Mouse (Mus musculus) induced T-regulatory cell, adult 2 months (primary cell): ENCODE results near the gene Tmem51.
"Not testable (repeated sequence)": the region's sequence is repeated elsewhere in the genome, so short reads cannot be mapped to it uniquely, and the experiment has no call there.

ENCODE experiments used
- DNase-seq: peaks from one replicate; pipeline ENCODE4 v3.0.0-alpha.2; 2012; ENCODE audit warnings: low read depth

Tmem51 gene

GRCm38 (mm10) chr4:142059841-142060193 lies 24.3 kb downstream of the Tmem51 start:
- no peak for DNase-seq

DNA sequence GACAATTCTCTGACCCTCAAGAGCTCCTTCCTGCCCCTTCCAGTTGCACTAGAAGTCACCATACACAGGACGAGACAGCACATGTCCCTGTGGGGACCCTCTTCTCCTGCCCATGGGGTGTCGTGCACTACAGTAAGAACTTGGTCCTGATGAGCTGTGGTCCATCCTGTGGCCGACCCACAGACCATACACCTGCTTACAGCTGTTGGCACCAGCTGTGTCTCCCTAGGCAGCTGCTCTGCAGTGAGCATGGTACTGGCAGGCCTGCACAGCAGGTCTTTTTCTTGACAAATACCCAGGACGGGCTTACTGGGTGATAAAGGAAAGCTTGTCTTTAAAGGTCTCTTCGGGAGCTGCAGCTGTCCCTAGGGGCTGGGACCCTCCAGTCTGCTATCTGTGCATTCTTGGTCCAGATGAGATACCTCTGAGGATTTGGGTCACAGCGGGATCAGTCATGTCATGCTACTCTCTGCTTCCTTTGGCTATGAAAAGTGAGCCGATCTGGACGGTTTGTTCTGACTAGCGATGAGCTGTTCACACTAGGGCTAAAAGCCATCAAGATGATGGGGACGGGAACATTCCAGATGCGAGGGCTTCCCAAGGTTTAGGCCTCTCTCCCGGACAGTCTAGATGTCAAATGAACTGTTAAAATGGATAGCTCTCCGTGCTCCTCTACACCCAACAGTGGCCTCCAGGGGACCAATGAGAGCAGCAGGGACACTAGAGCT lies 24.8 kb downstream of the Tmem51 start:
- no peak for DNase-seq

DNA sequence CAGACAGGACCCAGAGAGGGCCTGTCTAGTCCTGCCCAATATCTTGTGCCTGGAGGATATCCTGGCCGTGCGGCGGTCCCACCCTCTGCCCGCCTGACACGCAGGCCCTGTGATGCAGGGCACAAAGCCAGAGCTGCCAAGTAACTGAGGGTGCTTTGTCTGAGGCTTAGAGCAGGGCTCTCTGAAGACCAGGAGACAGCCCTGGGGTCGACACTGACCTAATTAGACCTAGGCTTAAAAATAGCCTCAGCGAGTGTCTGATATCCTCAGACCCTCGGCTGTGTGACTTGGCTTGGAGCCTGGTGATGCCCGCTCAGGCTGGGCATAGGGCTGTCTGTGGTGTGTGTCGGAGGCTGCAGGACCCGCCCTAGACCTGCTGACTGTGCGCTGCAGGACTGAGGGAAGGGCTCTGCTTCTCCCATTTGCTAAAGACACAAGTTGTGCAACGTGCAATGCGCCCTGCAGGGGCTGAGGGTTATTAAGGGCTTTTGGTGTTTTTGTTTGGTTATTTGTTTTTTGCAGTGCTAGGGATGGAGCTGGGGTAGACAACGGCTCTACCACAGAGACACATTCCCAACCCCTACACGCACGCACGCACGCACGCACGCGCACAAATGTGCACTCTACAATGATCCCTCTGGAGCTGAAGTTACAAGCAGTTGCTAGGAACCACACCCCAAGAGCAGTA lies 26.4 kb downstream of the Tmem51 start:
- DNase-seq: no peak

GRCm38 (mm10) chr4:142055600-142055999 lies 28.5 kb downstream of the Tmem51 start:
- no peak for DNase-seq

DNA sequence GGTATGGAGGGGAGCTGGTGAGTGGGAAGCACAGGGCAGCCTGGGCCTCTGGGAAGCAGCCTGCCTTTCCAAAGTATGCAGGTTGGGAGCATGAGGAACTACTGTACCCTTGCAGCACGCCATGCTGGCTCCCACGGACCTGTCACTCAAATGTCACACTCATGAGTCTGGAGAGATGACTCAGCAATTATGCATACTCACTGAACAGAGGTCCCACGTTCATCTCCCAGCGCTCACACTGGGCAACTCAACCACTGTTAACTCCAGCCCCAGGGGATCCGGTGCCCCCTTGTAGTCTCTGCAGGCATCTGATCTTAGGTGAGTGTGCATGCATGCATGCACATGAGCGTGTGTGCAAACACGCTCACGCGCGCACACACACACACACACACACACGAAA lies 29.5 kb downstream of the Tmem51 start:
- no peak for DNase-seq

DNA sequence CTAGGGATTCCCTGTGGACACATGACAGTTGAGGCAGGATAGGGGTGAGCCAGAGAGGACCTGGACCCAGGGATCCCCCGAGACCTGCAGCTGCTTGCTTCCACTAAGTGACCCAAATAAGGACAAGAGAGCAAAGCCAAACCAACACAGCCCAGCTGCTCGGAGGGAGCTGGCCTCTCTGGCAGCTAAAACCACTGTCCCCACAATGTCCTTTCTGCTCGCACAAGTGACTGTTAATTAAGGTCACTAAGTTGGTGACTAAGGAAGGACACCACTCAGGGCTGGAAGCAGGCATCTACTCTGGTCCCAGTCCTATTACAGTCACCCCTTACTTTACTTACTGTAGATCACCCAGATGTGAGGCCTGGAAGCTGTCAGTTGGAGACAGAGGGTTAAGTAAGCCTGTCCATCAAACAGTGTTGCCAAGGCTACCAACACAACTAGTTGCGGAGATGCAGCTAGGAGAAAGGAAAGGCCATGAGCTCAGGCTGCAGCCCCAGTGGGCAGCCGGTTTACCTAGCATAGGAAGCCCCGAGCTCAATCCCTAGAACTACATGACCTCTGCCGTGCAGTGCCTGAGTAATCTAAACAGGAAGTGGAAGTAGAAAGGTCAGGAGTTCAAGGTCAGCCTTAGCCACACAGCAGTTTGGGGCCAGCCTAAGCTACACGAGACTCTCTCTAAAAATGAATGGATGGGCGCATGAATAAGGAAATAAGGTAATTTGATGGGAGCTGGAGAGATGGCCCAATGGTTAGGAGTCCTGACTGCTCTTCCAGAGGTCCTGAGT lies 30.2 kb downstream of the Tmem51 start:
- no peak for DNase-seq

- no peak for DNase-seq
These were observed 30.8 kb downstream of the Tmem51 start for GRCm38 (mm10) chr4:142053261-142053660.

GRCm38 (mm10) chr4:142052391-142053132 lies 31.5 kb downstream of the Tmem51 start:
- no peak for DNase-seq

DNA sequence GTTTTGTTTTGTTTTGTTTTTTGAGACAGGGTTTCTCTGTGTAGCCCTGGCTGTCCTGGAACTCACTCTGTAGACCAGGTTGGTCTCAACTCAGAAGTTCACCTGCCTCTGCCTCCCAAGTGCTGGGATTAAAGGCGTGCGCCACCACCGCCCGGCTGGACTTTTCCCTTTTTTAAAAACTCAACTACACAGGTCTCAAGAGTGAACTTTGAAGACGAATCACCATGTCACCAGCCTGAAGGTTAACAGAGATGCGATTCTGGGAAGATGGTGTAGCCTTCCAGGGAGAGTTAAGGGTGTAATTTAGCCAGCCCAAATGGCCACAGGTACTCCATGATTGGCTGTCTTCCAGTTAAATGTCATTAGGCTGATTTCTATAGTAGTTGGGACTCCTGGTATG lies 32.2 kb downstream of the Tmem51 start:
- not testable (repeated sequence) for DNase-seq

DNA sequence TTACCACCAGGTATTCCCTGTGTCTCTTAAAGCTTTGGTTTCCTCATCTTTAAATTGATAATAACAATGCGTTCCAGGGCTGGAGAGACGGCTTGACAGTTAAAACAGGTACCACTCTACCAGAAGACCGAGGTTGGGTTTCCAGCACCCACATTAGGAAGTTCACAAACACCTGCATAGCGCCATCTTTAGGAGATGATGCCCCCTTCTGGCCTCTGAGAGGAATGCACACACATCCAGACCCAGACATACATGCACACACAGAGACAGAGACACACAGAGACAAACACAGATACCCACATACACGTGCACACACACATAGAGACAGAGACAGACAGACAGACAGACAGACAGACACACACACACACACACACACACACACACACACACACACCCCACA lies 34.1 kb downstream of the Tmem51 start:
- no peak for DNase-seq

- DNase-seq: no peak
These were observed 35.7 kb downstream of the Tmem51 start for GRCm38 (mm10) chr4:142048391-142048790.

GRCm38 (mm10) chr4:142047005-142047404 lies 37.1 kb downstream of the Tmem51 start:
- no peak for DNase-seq

- DNase-seq: no peak
These were observed 37.6 kb downstream of the Tmem51 start for GRCm38 (mm10) chr4:142046496-142046895.

GRCm38 (mm10) chr4:142045595-142046163 lies 38.4 kb downstream of the Tmem51 start:
- no peak for DNase-seq

- no peak for DNase-seq
These were observed 39.7 kb downstream of the Tmem51 start for GRCm38 (mm10) chr4:142044452-142044851.

DNA sequence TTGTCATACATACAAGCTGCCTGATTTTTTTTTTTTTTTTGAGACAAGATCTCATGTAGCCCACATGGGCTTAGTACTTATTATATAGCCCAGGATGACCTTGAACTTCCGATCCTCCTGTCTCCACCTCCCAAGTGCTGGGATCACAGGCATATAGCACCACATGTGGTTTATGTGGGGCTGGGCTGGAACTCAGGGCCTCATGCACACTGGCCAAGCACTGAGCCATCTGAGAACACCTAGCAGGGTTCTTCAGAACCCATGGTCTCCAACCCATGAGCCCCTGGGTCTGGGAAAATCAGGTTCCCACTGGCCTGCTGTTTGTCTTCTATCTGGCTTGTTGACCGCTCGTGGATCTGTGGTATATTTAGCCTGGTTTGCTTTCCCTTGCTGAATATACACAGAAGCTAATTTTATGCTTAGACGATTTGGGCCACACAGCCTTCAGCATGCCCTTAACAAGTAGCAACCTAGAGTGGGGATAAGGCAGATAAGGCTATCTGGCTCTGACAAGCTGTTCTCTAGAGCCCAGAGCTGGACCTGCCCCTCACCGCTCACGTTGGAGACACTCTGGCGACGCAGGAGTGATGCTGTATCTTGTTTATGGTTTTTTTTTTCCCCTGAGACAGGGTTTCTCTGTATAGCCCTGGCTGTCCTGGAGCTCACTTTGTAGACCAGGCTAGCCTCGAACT lies 44.3 kb downstream of the Tmem51 start:
- no peak for DNase-seq

DNA sequence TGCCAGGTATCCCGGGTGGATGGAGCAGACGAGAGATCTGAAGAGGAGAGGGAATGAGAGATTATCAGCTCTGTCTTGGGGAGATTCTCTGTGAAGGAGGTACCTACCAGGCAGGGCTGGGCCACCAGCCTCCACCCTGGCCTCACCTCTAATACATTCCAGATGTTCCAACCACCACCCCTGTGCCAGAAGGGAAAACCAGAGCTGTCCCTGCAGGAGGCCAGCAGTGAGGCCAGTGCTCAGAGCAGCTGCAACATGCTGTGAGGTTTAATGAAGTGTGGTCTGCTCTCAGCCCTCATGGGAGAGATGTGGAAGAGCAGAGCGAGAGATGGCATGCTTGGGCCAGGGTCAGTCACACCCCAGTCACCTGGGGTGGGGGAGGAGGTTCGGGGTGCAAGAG lies 46.2 kb downstream of the Tmem51 start:
- no peak for DNase-seq

GRCm38 (mm10) chr4:142028533-142028932 lies 55.6 kb downstream of the Tmem51 start:
- no peak for DNase-seq

GRCm38 (mm10) chr4:142026965-142027364 lies 57.1 kb downstream of the Tmem51 start:
- no peak for DNase-seq

DNA sequence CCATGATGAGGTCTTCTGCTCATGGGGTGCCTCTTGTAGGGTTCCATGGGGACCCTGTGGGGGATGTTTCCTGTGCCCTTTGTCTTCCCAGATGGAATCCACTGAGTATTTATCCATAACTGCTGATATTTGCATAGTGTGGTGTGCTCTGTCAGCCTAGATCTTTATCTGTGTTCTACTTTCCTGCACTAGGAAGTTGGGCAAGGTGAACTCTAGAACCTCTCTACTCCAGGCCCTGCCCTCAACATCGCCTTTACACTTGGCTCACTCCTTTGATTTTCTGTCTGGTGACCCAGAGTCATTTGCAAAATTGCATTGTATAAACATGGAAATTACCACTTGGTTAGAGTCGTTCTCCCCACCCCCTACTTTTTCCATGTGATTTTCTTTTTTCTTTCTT lies 59.6 kb downstream of the Tmem51 start:
- DNase-seq: no peak

GRCm38 (mm10) chr4:142023166-142023565 lies 60.9 kb downstream of the Tmem51 start:
- no peak for DNase-seq
